In genomic region chr14:102828442-102828841, GRCm38 (mm10) we compare ENCODE assay signal across 19 mouse cellular contexts.
DNase-seq lines count a peak whose midpoint lies in the region; ATAC-seq lines count a peak whose summit lies in the region.
"Had no signal": no experiment of that assay in that cellular context is flagged by ENCODE, and none has a peak within 500 bp of the region (broad histone marks: within the 10 kb centered on the region; RNA-seq: fewer than 3 reads in every experiment).

No protein-coding gene starts in this region.

- intact Hi-C loops in left cerebral cortex, postnatal 36 days (cut with DNase I) = no loop called here

- ATAC-seq in megakaryocyte, adult 5-6 weeks (ENCODE audit: poor library complexity, severe bottlenecking) = peak; percentile 67
- ATAC-seq: hindbrain, embryonic 16.5 days; intestine, embryonic 16.5 days had no signal

- DNase-seq in layer of hippocampus, adult 9-11 months = peak; percentile 21
- DNase-seq in layer of hippocampus, adult 9-10 months (ENCODE audit: low spot score) = no peak
- DNase-seq in thymus, postnatal 14 days = peak; percentile 30
- no peak for DNase-seq in thymus, postnatal 10 days (ENCODE audit: low spot score in 2 of 2)
- no peak for DNase-seq in left cerebral cortex, postnatal 36 days (ENCODE audit: low spot score in 2 of 2)
- DNase-seq in urinary bladder, adult 18-20 months (ENCODE audit: low spot score in 2 of 2) = no peak
- DNase-seq in cerebellum, postnatal 14 days = no peak
- DNase-seq: adrenal gland, adult 2 months; cerebellum, adult 9-10 months; gastrocnemius, adult 2 months; heart, postnatal 36 days; kidney, postnatal 4 days; lung, embryonic 14.5 days; midbrain, embryonic 14.5 days; retina, postnatal 1 day; thymus, postnatal 4 days had no signal

Comparison
In these comparisons a context has a peak if more than half of its experiments do, and no peak if none do; other contexts are left out.
1. DNase-seq: peak in layer of hippocampus, adult 9-11 months (single experiment) and thymus, postnatal 14 days (single experiment); none in layer of hippocampus, adult 9-10 months (single experiment), thymus, postnatal 10 days (0 of 2), left cerebral cortex, postnatal 36 days (0 of 2), urinary bladder, adult 18-20 months (0 of 2) and cerebellum, postnatal 14 days (0 of 2).